Mouse (Mus musculus): Measurements from ENCODE around the gene Otub1.

Otub1 gene

GRCm38 (mm10) chr19:7177804-7178511, 28.2 kb downstream of the Otub1 start:
- peaks cover 73% of the 10 kb centered on the region for H3K4me1 ChIP-seq (replicated peaks; ENCODE audit: low read depth, low read length)
- peaks cover 58% of the 10 kb centered on the region for H3K27me3 ChIP-seq (ENCODE audit: insufficient read depth, low read length)
- TF ChIP-seq CTCF (conservative IDR thresholded peaks at IDR 0.05; ENCODE audit: low read length) (no peak), POU5F1 (IDR thresholded peaks at IDR 0.05; ENCODE audit: borderline replicate concordance, low read length) (no peak), NANOG (IDR thresholded peaks at IDR 0.05; ENCODE audit: borderline replicate concordance, low read length) (no peak)
- no peaks in the 10 kb centered on the region for H3K36me3 ChIP-seq (ENCODE audit: insufficient read depth, low read length)
- no peak overlapping the region for H3K4me3 ChIP-seq (replicated peaks; ENCODE audit: low read length)
- H3K9me3 ChIP-seq (ENCODE audit: low read length) = no peaks in the 10 kb centered on the region

DNA sequence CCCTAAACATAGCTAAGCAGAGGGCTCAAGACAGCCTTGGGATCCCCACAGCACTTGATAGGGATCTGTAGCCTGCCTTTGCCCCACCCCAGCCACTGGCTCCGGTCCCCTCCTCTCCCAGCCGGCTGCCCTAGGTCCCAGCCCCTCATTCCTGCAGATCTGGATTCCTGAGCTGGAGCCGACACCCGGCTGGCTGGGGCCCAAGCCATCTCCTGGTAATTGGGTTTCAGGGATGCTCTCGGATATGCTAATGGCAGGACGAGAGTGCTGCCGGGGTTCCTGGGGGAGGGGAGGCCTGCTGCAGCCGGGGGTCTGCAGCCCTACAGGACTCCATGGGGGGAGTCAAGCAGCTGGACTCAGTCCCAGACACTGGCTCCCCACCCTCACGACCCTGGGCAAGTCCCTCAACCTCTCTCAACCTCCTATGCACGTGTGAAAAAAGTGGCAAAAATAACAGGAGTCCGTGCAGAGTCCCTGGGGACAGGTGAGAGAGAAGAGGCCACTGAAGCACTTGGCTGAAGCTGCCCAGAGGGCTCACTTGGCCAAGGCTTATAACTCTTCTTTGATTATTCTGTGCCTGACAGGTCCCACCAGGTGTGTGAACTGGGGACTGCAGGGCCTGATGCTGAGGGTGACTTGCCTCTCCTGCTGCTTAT, 29.9 kb downstream of the Otub1 start:
- Histone ChIP-seq H3K27me3 (ENCODE audit: insufficient read depth, low read length) (peaks cover 46% of the 10 kb centered on the region), H3K9me3 (ENCODE audit: low read length) (no peaks in the 10 kb centered on the region), H3K36me3 (ENCODE audit: insufficient read depth, low read length) (no peaks in the 10 kb centered on the region), H3K4me3 (replicated peaks; ENCODE audit: low read length) (peak overlapping the region; percentile 29), H3K4me1 (replicated peaks; ENCODE audit: low read depth, low read length) (peaks cover 73% of the 10 kb centered on the region)
- TF ChIP-seq CTCF (conservative IDR thresholded peaks at IDR 0.05; ENCODE audit: low read length) (no peak), NANOG (IDR thresholded peaks at IDR 0.05; ENCODE audit: borderline replicate concordance, low read length) (no peak), POU5F1 (IDR thresholded peaks at IDR 0.05; ENCODE audit: borderline replicate concordance, low read length) (no peak)

DNA sequence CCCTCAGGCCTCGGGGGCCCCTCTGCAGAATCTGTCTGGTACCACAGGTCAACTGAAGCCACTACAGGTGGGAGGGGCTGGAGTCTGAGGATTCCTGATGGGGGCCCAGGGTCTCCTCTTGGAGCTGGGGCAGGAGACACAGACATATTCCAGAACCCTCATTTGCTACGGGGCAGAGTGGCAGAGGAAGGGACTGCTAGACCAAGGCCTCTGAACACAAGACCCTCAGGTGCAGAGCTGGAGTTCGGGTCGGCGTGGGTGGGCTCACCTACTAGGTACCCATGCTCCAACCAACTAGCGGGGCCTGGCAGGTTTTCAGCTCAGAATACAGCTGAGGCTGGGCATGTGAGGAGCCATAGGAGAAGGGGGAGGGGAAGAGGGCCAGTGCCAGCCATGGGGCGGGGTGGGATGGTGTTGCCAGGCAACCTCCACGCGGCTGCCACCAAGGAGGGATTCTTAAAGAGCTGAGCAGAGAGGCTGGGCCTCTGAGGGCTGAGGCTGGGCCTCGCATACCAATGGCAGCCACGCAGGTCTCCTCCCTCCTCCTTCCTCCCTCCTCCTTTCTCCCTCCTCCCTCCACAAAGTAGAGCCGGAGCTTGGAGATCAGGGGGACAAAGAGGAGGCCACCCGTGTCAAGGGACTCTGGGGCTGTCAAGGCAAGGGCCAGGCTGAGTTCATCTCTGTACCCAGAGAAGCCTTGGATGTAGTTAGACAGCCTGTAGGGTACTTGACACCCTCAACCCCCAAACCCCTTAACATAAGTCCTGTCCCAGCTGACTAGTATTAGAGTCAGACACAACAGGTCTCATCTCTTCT, 33.9 kb downstream of the Otub1 start:
- Histone ChIP-seq H3K36me3 (ENCODE audit: insufficient read depth, low read length) (no peaks in the 10 kb centered on the region), H3K9me3 (ENCODE audit: low read length) (no peaks in the 10 kb centered on the region), H3K4me1 (replicated peaks; ENCODE audit: low read depth, low read length) (peaks cover 63% of the 10 kb centered on the region), H3K27me3 (ENCODE audit: insufficient read depth, low read length) (peaks cover 42% of the 10 kb centered on the region), H3K4me3 (replicated peaks; ENCODE audit: low read length) (0 out of 2 replicates have a peak overlapping the region, but pooled peaks have one; percentile 10)
- no peak for TF ChIP-seq NANOG (IDR thresholded peaks at IDR 0.05; ENCODE audit: borderline replicate concordance, low read length)
- TF ChIP-seq CTCF (conservative IDR thresholded peaks at IDR 0.05; ENCODE audit: low read length) = no peak
- no peak for TF ChIP-seq POU5F1 (IDR thresholded peaks at IDR 0.05; ENCODE audit: borderline replicate concordance, low read length)

DNA sequence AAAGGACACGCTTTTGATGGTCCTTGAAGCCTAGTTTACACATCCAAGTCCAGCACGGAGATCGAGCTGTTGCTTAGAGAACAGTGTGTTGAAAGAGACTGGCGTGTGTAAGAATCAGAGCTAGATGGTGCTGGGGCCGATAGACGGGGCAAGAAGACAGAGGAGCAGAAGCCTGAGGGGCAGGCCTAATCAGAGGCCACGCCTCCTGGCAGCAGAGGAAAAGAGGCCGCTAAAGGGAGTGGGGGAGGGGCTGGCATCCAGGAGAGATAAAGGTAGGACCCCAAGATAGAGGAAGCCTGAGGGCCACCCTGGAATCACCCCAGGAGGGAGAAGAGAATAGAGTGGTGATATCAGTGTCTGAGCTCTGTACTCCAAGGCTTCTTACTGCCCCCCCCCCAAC, 34.7 kb downstream of the Otub1 start:
- Histone ChIP-seq H3K4me1 (replicated peaks; ENCODE audit: low read depth, low read length) (peaks cover 66% of the 10 kb centered on the region), H3K36me3 (ENCODE audit: insufficient read depth, low read length) (no peaks in the 10 kb centered on the region), H3K9me3 (ENCODE audit: low read length) (no peaks in the 10 kb centered on the region), H3K27me3 (ENCODE audit: insufficient read depth, low read length) (peaks cover 47% of the 10 kb centered on the region), H3K4me3 (replicated peaks; ENCODE audit: low read length) (peak overlapping the region; percentile 5; the same call in 1 of the 2 replicates)
- TF ChIP-seq POU5F1 (IDR thresholded peaks at IDR 0.05; ENCODE audit: borderline replicate concordance, low read length) = no peak
- no peak for TF ChIP-seq CTCF (conservative IDR thresholded peaks at IDR 0.05; ENCODE audit: low read length)
- TF ChIP-seq NANOG (IDR thresholded peaks at IDR 0.05; ENCODE audit: borderline replicate concordance, low read length) = no peak

DNA sequence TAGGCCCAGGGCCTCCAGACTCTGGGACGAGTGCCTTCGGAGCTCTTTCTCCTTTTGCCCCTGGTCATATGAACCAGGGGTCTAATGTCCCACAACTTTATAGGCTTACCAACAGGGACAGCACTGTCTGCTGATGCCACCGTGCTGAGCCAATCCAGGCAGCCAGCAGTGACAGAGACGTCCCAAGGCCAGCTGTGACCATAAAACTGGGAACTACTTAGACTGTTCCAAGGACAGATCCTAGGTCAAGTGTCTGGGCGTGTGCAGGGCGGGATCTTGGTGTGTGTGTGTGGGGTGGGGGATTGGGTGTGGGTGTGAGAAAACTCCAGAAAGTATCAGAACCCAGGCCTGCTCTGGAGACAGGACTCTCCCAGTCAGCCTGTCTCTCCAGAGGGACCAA, 35.2 kb downstream of the Otub1 start:
- H3K36me3 ChIP-seq (ENCODE audit: insufficient read depth, low read length) = no peaks in the 10 kb centered on the region
- no peaks in the 10 kb centered on the region for H3K9me3 ChIP-seq (ENCODE audit: low read length)
- peaks cover 50% of the 10 kb centered on the region for H3K27me3 ChIP-seq (ENCODE audit: insufficient read depth, low read length)
- TF ChIP-seq POU5F1 (IDR thresholded peaks at IDR 0.05; ENCODE audit: borderline replicate concordance, low read length) (no peak), NANOG (IDR thresholded peaks at IDR 0.05; ENCODE audit: borderline replicate concordance, low read length) (no peak), CTCF (conservative IDR thresholded peaks at IDR 0.05; ENCODE audit: low read length) (no peak)
- H3K4me1 ChIP-seq (replicated peaks; ENCODE audit: low read depth, low read length) = peaks cover 65% of the 10 kb centered on the region
- H3K4me3 ChIP-seq (replicated peaks; ENCODE audit: low read length) = peak overlapping the region; percentile 5; the same call in 1 of the 2 replicates

- Histone ChIP-seq H3K9me3 (ENCODE audit: low read length) (no peaks in the 10 kb centered on the region), H3K27me3 (ENCODE audit: insufficient read depth, low read length) (peaks cover 62% of the 10 kb centered on the region), H3K4me1 (replicated peaks; ENCODE audit: low read depth, low read length) (peaks cover 63% of the 10 kb centered on the region), H3K4me3 (replicated peaks; ENCODE audit: low read length) (no peak overlapping the region), H3K36me3 (ENCODE audit: insufficient read depth, low read length) (no peaks in the 10 kb centered on the region)
- TF ChIP-seq NANOG (IDR thresholded peaks at IDR 0.05; ENCODE audit: borderline replicate concordance, low read length) (no peak), POU5F1 (IDR thresholded peaks at IDR 0.05; ENCODE audit: borderline replicate concordance, low read length) (no peak), CTCF (conservative IDR thresholded peaks at IDR 0.05; ENCODE audit: low read length) (no peak)
Measured at GRCm38 (mm10) chr19:7168423-7168822, 37.7 kb downstream of the Otub1 start.

DNA sequence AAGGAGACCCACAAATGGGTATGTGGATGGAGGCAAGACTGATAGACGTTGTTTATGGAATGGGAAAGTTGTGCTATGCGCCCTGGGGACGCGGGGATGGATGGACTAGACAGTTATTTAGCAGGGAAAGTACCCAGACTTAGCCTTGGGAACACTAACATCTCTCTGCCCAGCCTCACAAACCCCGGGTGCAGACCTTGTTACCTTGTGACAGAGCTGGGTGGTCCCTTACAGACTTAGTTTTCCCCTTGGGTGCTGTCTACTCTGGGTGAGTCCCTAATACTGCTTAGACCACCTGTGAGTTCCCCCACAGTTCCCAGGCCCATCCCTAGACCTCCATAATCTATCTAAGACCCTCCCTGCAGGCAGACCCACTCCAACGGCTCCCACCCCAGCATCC, 39.3 kb downstream of the Otub1 start:
- peaks cover 73% of the 10 kb centered on the region for H3K27me3 ChIP-seq (ENCODE audit: insufficient read depth, low read length)
- no peak for TF ChIP-seq POU5F1 (IDR thresholded peaks at IDR 0.05; ENCODE audit: borderline replicate concordance, low read length)
- TF ChIP-seq CTCF (conservative IDR thresholded peaks at IDR 0.05; ENCODE audit: low read length) = no peak
- TF ChIP-seq NANOG (IDR thresholded peaks at IDR 0.05; ENCODE audit: borderline replicate concordance, low read length) = no peak
- H3K4me3 ChIP-seq (replicated peaks; ENCODE audit: low read length) = peak overlapping the region; percentile 79
- H3K9me3 ChIP-seq (ENCODE audit: low read length) = no peaks in the 10 kb centered on the region
- no peaks in the 10 kb centered on the region for H3K36me3 ChIP-seq (ENCODE audit: insufficient read depth, low read length)
- peaks cover 58% of the 10 kb centered on the region for H3K4me1 ChIP-seq (replicated peaks; ENCODE audit: low read depth, low read length)

GRCm38 (mm10) chr19:7166200-7166711, 39.9 kb downstream of the Otub1 start:
- TF ChIP-seq POU5F1 (IDR thresholded peaks at IDR 0.05; ENCODE audit: borderline replicate concordance, low read length) (no peak), CTCF (conservative IDR thresholded peaks at IDR 0.05; ENCODE audit: low read length) (no peak), NANOG (IDR thresholded peaks at IDR 0.05; ENCODE audit: borderline replicate concordance, low read length) (no peak)
- Histone ChIP-seq H3K4me3 (replicated peaks; ENCODE audit: low read length) (peak overlapping the region; percentile 79), H3K9me3 (ENCODE audit: low read length) (no peaks in the 10 kb centered on the region), H3K27me3 (ENCODE audit: insufficient read depth, low read length) (peaks cover 78% of the 10 kb centered on the region), H3K36me3 (ENCODE audit: insufficient read depth, low read length) (no peaks in the 10 kb centered on the region), H3K4me1 (replicated peaks; ENCODE audit: low read depth, low read length) (peaks cover 53% of the 10 kb centered on the region)
